Mouse (Mus musculus) layer of hippocampus, adult 9-11 months (tissue): ENCODE data around the gene Vps25.

Source experiments
- DNase-seq: peaks from one replicate; pipeline ENCODE4 v3.0.0; 2022

The Vps25 gene

DNA sequence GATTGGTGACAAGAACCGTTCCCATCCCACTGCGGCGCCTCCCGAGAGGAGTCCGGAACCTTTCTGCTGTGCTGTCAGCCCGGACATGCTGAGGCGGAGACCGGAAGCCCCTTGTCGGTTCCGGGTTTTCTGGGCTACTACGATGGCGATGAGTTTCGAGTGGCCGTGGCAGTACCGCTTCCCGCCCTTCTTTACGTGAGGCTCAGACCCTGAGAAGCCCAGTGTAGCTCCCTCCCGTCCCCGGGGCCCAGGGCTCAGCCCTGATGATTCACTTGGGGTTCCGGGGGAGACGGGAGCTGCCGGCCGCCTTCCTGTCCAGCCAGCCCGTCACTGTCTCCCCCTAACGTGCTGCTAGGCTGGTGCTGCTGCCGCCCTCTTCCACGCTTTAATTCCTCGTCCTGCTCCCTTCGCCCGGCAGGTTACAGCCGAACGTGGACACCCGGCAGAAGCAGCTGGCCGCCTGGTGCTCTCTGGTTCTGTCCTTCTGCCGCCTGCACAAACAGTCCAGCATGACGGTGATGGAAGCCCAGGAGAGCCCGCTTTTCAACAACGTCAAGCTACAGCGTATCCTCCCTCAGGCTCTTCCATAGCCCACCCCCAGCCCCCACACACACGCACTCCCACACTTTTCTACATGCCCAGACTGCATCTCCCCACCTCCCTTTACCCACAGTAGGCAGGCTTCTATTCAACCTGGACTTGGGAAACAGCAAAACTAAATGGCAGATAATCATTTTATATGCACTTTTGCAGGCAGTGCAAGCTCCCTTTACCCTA lies at the start of gene Vps25:
Gene Vps25, plus strand, starts transcription at position 95 of the 777 bp plus-strand sequence.
- DNase-seq = peak; percentile 80

DNA sequence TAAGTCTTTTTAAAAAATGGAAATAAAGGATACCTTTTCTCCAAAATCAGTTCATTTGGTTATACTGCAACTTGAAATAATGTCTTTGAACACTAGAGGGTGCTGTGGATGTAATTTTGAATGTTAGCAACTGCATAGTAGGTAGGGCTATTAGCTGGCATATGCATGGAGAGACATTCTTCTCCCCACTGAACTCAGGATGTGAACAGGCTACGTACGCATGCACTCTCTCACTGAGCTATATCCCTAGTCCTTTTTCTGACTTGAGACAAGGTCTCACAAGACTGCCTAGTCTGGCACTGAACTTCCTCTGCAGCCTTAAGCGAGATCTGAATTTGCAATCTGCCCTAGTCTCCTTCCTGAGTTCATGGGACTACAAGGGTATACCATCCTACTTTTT lies 41.5 kb upstream of the Vps25 start:
- no peak for DNase-seq

DNA sequence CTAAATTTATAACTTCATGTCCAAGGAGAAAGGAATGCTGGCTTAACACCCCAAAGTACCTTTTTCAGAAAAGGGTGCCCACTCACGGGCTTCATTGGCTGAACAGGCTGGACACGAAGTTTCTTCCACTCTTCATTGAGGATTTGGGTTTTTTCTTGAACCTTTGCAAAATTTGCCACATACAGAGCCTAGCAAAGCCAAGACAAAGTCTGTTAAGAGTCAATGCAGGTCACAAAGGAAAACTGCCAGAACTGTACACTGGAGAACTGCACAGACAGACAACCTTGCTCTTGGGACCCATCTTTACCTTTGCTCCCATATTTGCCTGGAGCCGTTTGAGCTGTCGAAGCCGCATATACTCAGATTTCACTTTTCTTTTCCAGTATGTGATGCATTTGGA lies 36.6 kb upstream of the Vps25 start:
- DNase-seq = no peak

DNA sequence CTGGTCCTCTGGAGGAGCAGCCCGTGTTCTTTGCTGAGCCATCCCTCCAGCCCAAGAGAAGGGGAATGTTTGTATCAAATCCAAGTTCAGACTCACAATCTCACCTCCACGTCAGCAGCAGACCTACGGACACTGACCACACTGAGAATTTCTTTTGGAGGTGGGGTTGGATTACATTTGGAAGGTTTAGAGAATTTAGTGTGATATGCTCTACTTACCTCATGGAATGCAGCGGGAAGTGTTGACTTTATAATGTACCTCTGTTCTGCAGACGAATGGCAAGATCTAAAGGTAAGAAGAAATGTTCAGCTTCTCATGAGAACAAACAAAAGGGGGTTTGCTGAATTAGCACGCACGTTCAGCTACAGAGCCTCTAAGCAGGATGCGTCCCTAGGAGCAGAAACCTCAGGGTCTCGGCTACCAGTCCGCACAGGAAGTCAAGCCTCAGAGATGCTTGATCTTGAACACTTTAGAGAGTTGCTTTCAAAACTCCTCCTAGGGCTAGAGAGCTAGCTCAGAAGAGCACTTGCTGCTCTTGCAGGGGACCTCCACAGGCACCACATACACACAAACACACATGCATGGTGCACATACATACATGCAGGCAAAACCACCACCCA lies 35.0 kb upstream of the Vps25 start:
- no peak for DNase-seq

DNA sequence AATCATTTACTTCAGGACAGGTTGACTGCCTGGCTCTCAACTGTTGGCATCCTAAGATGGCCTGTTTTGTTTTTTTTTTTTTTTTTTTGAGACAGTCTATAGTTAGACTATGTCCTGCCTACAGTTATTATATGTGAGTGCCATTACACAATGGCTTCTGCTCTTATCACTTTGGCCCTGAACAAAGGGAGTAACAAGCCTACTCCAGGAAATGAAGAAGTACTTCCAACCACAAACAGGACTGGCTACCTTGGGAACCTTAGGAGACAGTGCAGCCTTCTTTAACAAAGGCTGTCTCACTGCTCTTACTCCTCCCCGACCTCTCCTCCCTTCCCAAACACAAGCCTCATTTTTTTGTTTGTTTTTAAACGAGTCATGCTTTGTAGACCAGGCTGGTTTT lies 32.7 kb upstream of the Vps25 start:
- no peak for DNase-seq

DNA sequence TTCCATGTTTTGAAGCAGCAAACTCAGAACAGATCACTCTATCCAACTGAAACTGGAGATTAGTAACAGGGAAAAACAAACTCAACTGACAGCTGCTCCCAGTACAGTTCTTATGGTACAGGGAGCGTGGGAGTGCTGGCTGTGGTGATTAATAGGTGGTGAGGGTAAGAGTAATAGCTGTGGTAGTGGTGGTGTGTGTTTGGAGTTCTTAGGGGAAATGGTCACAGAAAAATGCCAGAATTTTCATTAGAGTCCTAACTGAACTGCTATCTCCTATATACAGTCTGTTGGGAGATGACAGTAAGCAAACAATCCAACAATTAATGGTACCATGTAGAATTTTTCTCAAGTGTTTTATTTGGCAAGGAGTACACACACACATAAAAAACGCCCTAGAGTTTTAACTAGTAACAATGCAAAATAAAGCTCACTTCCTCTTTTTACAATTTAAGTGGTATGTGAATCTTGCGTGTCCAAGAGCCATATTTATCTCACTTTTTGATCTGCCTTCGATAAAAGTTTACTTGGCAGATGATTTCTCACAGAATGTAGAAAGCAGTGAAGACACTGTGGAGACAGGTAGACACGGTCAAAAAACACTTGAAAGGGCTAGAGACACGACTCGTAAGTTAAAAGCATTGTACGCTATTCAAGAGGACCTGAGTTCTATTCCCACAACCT lies 32.1 kb upstream of the Vps25 start:
- DNase-seq = peak; percentile 53

DNA sequence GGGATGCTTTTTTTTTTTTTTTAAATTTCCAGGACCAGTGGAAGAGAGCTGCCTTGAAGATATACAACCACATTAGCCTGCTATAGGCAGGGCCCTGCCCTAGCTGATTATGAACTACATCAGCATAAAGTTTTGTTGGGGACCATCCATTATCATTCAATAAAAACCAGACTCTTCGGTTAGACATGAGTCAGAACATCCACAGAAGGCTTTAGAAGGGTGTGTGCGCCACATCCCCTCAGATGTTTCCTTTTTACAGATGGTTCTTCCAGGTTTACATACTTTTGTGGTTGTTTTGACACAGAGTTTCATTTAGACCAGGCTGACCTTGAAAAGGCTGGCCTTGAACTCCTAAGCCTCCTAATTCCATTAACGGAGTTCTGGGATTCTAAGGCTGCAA lies 29.2 kb upstream of the Vps25 start:
- DNase-seq = no peak

DNA sequence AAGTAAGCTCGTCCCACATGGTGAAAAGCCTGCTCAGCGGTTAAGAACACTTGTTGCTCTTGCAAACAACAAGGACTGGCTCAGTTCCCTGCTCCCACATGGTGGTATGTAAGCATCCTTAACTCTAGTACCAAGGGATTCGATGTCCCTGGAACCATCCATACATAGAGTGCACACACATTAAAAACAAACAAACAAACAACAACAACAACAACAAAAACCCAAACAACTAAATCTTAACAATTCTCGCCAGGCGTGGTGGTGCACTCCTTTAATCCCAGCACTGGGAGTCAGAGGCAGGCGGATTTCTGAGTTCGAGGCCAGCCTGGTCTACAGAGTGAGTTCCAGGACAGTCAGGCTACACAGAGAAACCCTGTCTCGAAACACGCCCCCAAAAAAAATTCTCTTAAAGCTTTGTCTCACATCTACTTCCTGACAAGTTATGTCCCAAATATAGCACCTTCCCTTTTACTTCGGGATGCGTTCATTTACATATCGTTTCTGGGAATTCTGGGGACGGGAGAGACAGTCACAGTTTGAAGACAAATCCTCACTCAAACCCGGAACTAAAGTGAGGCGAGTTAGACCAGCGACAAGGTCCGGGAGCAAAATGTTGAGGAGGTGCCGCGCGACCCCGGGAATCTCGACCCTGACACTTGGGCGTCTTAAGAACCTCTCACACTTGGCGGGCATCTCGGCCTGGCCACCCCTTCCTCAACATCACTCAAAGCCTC lies 28.0 kb upstream of the Vps25 start:
- DNase-seq = no peak

DNA sequence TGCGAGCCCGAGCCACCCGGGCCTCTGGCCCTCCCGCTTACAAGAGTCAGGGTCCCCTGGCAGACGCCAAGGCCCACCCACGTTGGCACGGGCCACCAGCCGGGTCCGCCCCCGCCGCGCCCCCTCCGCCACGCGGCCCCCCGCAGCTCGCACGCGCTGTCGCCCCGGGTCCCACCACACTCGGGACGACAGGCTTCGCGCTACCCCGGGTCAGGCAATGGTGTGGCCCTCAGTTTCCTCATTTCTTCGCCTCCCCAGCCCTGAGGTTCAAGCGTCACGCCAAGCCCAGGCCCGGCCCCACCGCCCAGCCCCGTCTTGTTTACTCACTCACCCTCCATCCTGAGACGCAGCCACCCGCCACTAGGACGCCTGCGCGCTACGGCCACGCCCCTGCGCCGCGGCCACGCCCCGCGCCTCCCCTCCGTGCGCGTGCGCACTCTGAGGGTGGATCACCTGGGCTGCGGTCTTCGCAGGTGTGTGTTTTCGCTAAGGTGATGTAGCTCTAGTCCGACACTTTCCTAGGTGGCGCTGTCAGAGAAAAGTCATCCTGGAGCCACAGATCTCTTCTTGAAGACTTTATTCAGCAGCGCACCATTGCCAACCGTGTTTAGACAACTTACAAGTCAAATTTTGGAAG lies 27.3 kb upstream of the Vps25 start, which contains the start of gene Ezh1:
Gene Ezh1, minus strand, starts transcription at position 399 of the 637 bp plus-strand sequence.
- peak; percentile 84 for DNase-seq

DNA sequence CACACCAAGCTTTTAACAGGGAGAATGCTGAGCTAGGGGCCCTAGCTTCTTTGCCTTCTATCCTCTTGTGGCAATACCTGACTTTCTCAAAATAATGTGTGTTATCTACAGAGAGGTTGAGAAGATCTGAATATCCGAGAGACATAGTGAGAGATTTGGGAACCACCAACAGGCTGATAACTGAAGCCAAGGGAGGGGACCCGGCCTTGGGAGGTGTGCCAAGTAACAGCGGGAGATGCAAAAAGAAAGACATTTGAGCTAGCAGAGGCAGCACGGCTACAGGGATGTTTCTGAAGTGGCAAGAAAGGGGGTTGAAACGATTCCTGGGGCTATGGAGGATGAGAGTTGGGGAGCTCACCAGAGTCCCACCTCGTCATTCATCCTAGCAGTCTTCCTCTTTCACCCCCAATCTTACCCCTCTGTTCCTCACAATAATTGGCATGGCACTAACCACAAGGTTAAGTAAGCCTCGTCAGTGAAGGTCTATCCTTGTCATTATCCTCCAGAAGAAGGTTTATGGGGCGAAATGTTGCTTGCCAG lies 24.1 kb upstream of the Vps25 start:
- DNase-seq = no peak

DNA sequence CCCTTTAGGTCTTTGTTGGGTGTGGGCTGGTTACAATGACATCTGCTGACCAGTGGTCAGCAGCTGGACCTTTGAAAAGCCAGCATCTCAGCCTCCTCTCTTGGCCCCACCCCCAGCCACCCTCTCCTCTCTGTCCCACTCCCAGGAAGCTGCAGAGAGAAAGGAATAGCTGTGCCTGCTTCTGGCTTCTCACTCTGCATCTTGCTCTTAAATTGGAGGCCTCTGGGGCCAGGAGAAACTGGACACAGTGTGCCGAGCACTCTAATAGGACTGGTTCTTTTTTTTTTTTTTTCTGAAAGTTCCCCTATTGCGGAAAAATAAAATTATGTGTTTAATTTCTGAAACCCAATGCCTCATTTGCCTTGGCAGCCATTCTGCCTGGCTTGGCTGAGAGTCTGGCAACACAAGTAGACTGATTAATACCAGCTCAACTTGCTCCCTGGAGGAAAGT lies 23.4 kb upstream of the Vps25 start:
- no peak for DNase-seq

DNA sequence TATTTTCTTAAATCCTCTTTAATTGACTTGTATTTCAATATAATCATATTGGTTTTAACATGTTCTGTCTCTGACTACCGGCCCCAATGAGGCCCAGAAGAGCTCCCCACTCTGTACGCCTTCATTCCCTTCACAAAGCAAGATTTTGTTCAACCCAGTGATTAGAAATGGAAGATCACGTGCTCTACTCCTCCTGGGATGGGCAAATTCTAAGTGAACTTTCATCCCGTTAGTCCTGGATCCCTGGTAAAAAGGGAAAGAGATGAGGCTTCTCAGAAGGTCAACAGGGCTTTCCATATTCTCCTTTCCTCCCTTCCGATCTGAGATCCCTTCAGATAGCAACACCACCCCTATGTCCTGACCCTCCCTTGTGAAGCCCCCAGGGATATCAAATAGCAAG lies 23.0 kb upstream of the Vps25 start:
- no peak for DNase-seq

DNA sequence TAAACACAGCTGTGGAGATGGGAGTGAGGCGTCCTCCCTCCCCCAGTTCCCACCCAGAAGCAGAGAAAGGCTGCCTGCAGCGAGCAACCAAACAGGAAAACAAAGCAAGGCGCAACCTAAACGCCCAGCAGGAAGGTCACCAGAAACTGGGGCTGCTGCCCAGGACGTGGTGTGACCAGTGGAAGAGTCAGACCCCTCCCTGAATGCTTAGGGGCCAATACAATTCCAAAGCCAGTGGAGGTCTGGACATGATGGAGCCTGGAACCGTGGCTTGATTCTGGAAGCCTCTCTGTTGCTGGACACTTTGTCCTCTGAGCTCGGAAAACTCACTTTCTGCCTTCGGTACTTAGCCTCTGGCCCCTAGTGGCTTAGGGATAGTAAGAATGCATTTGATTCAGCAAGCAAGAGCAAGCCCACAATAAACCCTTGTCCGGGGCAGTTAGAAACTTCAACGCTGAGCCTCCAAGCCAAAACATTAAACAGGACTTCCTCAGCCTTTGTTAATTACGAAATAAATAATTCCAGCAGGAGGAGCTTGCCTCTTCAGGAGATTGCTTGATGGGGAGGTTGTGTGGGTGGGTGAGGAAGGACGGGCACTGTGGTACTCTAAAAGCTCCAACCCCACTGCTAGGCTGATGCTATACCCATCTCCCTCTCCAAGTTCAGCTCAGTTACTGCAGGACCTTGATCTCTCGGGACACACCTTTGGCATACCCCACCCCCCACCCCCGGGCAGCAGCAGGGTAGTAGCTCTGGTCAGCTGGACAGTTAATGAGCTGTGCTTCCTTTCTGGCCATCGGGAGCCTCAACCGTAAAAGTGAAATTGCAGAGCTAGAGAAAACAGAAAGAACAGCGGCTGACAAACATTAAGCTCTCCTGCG lies 22.3 kb upstream of the Vps25 start:
- no peak for DNase-seq

DNA sequence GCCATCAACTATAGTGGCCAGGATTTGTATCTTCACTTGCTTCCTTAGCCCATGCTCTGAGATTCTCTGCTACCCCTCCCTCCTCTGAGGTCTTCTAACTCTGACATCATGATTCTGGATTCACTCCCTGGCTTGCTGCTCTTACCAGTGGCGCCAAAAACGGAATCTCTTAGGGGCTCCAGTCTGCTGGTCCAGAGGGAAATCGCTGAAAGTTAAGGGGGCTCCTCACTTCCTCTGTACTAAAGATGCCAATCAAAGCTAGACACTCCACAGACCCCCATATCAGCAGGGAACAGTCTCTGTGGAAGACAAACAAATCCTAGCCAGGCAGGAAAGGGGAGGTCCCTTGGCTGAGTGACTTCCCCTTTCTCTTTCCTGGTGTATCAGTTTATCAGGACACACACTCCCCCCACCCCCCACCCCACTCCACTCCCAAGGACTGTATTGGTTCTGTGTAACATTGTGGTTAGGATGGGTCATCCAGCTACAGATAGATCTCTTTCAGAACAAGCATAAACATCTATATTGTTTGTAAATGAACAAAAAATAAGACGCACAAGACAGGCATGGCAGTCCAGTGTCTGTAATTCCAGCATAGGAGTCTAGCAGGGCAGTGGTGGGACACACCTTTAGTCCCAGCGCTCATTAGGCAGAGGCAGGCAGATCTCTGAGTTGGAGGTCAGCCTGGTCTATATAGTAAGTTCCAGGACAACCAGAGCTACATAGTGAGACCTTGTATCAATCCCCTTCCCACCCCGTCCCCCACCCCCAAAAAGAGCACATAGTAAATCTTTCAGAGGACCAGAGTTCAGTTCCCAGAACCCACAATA lies 21.3 kb upstream of the Vps25 start:
- DNase-seq = no peak

DNA sequence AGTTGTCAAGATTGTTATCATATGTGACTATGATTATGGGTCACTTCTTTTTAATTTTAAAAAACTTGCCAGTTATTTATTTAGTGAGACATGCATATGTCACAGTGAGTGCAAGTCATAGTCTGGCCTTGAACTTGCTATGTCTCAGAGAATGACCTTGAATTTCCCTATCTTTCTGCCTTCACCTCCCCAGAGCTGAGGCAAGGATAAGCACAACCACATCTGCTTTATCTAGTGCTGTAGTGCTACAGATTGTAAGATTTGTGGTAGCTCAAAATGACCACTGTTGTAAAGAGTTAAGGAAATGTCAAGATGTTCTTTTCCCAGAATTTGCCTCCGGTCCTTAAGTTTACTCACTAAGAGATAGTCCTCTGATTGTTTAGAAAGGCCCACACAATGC lies 20.3 kb upstream of the Vps25 start:
- no peak for DNase-seq

DNA sequence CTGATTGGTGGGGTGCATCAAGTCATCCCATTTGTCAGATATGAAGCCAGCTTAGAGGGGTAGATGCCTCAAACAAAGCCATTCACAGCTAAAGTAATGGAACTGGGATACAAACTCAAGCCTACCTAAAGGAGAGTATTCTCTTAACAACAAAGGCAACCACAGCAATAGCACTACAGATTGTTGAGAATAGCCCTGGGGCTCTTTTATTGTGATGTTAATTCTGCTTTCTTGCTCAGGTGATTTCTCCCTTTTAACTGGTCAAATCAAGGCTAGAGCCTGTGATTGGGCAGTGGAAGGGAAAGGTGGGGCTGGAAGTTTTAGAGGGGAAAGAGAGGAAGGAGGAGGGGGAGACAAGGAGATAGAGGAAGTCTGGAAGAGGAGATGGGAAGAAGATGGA lies 19.4 kb upstream of the Vps25 start:
- no peak for DNase-seq

DNA sequence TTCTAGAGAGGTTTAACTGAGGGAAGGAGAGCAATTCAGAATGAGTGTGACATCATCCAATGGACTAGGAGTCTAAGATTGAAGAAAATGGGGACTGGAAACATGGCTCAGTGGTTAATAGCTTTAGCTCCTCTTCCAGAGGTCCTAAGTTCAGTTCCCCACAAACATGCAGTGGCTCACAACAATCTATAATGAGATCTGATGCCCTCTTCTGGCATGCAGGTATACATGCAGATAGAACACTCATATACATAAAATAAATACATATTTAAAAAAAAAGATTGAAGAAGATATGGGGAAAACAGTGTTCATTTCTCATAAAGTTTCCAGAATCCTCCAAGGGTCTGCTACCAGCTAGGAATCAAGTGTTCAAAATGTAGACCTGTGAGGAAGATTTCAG lies 18.1 kb upstream of the Vps25 start:
- DNase-seq = no peak

DNA sequence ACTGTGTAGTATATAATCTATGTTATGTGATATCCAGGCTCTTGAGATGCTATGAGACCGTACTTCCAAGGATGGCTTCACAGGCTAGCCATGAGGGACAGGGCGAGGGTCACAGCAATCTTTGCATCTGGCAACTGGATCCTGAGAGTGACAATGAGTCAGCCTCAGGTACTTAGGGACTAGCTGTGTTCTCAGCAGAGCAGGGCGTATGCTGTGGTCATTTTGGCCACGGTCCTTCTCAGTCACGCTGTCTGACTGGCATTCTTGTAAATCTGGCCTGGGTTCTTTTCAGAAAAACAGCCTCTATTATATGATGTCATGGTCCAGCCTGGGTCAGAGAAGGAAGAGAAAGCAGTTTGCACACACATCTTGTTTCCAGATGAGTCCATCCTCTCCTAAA lies 16.7 kb upstream of the Vps25 start:
- no peak for DNase-seq

DNA sequence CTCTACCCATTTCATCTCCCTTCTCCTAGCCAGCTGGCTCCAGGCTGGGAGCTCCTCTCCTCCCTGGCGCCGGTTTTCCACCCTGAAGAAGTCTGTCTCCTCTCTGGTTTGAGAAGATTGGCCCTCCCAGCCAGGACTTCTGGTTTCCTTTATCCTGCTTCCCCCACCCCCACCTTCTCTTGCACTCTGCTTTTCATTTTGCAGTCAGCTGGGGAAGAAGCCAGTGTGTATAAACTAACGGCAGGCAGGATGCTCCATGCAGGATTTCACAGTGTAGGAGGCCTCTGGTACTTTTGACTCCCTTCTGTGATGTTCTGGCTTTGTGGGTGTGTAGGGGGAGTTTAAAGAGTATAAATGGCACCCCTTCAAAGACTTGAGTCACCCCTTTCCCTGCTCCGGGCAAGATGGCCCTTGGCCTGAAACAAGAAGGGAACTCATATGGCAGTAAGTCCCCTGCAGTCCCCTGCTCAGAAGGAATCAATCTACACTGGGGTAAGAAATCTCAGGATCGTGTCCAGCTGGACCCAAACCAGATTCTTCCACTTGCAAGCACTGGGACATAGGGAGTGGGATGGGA lies 15.3 kb upstream of the Vps25 start:
- DNase-seq = peak; percentile 69

DNA sequence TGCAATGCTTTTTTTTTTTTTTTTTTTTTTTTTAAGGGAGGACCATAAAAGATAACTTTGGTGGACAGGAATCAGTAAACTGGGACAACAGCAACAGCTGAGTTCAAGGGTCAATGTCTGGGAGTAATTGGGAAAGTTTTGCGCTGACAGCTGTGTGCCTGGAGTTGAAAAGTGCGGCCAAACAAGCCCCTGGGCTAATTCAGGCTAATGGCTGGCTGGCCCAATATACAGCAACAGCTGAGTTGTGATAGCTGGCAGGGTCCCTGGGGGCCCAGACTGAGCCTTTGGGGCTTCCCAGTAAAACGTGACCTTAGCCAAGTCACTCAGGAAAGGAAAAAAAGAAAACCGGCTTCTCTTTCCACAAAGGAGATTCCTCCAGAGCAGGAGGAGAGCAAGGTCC lies 8.4 kb upstream of the Vps25 start:
- DNase-seq = no peak
